Mouse (Mus musculus): ENCODE results near the gene Bahcc1.

GRCm38 (mm10) chr11:120307132-120307413 lies 74.3 kb downstream of the Bahcc1 start:
- TF ChIP-seq CTCF (IDR thresholded peaks at IDR 0.05; ENCODE audit: low read depth, low read length) (no peak), POLR2A (IDR thresholded peaks at IDR 0.05; ENCODE audit: extremely low read depth, insufficient read depth, low read length) (no peak)

Data from liver, adult 2 months (tissue).